Mouse (Mus musculus) midbrain, embryonic 13.5 days (tissue): ENCODE data around the gene Pnmal2. TPM values are rescaled to one million over a fixed set of nuclear protein-coding genes. Genes with fewer than 3 reads are reported as not detected.

ENCODE experiments used
- ATAC-seq: fragments of 200-750 bp; cut with Nextera tagmentation; 2 replicates; pipeline ENCODE4 v1.8.0; 2017; ENCODE audit warnings: mild to moderate bottlenecking, moderate TSS enrichment, moderate library complexity
- H3K27ac ChIP-seq: fragments of 300-500 bp; sonication (generic); 2 replicates; pipeline ENCODE4 v1.5.1; 2015; ENCODE audit warnings: inconsistent platforms, mild to moderate bottlenecking, moderate library complexity
- H3K27me3 ChIP-seq: fragments of 300-500 bp; sonication (generic); 2 replicates; pipeline ENCODE4 v1.6.1; 2015; ENCODE audit warnings: mild to moderate bottlenecking, inconsistent platforms
- H3K36me3 ChIP-seq: fragments of 300-500 bp; sonication (generic); 2 replicates; pipeline ENCODE4 v1.6.1; 2015; ENCODE audit warnings: mild to moderate bottlenecking, inconsistent platforms
- H3K4me1 ChIP-seq: fragments of 300-500 bp; sonication (generic); replicated peaks from 2 replicates; pipeline ENCODE4 v1.6.1; 2015; ENCODE audit warnings: inconsistent platforms
- H3K4me2 ChIP-seq: fragments of 300-500 bp; sonication (generic); replicated peaks from 2 replicates; pipeline ENCODE4 v1.6.1; 2015; ENCODE audit warnings: moderate library complexity, mild to moderate bottlenecking, inconsistent platforms
- H3K4me3 ChIP-seq: fragments of 300-500 bp; sonication (generic); replicated peaks from 2 replicates; pipeline ENCODE4 v1.5.1; 2015; ENCODE audit warnings: mild to moderate bottlenecking, inconsistent platforms
- H3K9ac ChIP-seq: fragments of 300-500 bp; sonication (generic); replicated peaks from 2 replicates; pipeline ENCODE4 v1.6.1; 2015; ENCODE audit warnings: mild to moderate bottlenecking, inconsistent platforms
- H3K9me3 ChIP-seq: fragments of 300-500 bp; sonication (generic); 2 replicates; pipeline ENCODE4 v1.6.1; 2016; ENCODE audit warnings: mild to moderate bottlenecking, inconsistent platforms
- WGBS: fragments of 180-500 bp; shearing (Covaris S2); methylation state at CpG from one replicate; pipeline ENCODE4 v1.1.7; 2015; 5-methylcytosine and 5-hydroxymethylcytosine counted together
- polyA plus RNA-seq: library from polyadenylated mRNA; unstranded; fragments of >200 nt; fragmentation: Nextera tagmentation; extraction: Ambion mirVana; gene quantifications from 2 replicates; pipeline ENCODE4 v1.2.1, GENCODE M21; 2015

Gene Pnmal2
- polyA plus RNA-seq, 1 experiment from 2014 or later: 120 TPM

DNA sequence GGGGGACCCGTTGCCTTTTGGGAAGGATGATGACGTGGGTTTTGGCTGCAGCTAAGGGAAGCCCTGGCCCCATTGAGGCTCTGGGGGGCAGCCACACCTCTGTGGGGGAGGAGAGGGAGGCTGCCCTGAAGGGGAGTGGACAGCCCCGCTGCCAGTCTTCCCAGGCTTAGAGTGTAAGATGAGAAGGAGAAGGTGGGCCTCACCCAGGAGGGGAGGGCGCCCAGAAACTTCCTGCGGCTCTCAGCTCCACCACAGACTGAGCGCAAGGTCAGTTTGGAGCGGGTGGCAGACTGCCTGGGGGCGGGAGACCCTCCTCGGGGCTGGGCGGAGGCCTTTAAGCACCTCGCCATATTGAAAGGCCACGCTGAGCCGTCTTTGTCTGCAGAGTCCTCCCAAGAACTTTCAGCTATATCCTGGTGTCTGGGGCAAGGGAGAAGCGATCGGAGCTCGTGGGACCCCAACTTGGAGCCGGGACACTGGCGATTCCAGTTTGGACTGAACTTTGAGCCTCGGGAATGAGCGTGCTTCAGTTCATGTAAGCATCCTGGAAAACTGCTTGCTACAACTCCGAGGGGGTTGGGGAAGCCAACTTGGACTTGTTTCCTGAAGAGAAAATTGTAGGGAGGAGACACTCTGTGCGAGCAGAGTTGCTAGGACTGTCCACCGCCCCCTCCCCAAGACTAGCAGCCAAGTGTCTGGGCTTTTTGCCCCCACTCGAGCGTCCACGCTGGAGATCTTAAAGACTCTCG lies 49.3 kb downstream of the Pnmal2 start:
- Histone ChIP-seq H3K4me1 (peaks cover 67% of the 10 kb centered on the region), H3K4me2 (peak overlapping the region; percentile 56), H3K27me3 (no peaks in the 10 kb centered on the region), H3K27ac (peak overlapping the region; percentile 53; the same call in 1 of the 2 replicates), H3K4me3 (peak overlapping the region; percentile 40), H3K9ac (peak overlapping the region; percentile 64), H3K9me3 (no peaks in the 10 kb centered on the region), H3K36me3 (no peaks in the 10 kb centered on the region)
- ATAC-seq: peak; percentile 77
- 4% methylated on average over 27 of the region's 27 CpGs for WGBS

DNA sequence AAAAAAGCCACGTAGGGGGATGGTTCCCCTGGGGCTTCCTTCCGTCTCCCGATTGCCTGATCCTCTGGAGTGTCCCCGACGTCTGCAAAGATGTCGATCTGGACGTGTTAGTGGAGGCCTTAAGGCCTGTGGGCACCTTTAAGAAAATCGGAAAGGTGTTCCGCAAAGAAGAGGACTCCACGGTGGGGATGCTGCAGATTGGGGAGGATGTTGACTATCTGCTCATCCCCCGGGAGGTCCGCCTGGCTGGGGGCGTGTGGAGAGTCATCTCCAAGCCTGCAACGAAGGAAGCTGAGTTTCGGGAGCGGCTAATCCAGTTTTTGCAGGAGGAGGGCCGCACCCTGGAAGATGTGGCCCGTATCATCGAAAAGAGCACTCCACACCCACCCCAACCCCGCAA lies 49.9 kb downstream of the Pnmal2 start:
- H3K27ac ChIP-seq: peak overlapping the region; percentile 53; the same call in 1 of the 2 replicates
- WGBS: 7% methylated on average over 20 of the region's 20 CpGs
- no peaks in the 10 kb centered on the region for H3K27me3 ChIP-seq
- H3K9ac ChIP-seq: peak overlapping the region; percentile 64
- no peaks in the 10 kb centered on the region for H3K9me3 ChIP-seq
- H3K4me3 ChIP-seq: peak overlapping the region; percentile 40
- peak overlapping the region; percentile 56 for H3K4me2 ChIP-seq
- H3K36me3 ChIP-seq: no peaks in the 10 kb centered on the region
- no peak for ATAC-seq
- peaks cover 66% of the 10 kb centered on the region for H3K4me1 ChIP-seq

DNA sequence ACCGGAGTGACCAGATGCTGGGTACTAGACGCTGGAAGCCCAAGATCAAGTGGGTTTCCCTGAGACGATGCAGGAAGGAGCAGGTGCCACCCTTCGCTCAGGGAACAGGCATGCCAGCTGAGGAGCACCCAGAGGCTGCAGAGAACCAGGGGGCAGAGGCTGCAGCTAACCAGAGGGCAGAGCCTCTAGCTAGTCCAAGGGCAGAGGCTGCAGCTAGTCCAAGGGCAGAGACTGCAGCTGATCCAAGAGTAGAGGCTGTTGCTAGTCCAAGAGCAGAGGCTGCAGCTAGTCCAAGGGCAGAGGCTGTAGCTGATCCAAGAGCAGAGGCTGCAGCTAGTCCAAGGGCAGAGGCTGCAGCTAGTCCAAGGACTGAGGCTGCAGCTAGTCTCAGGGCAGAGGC lies 50.9 kb downstream of the Pnmal2 start:
- WGBS: 88% methylated on average over 4 of the region's 4 CpGs
- H3K9ac ChIP-seq: no peak overlapping the region
- no peak overlapping the region for H3K27ac ChIP-seq
- H3K4me1 ChIP-seq: peaks cover 60% of the 10 kb centered on the region
- H3K4me2 ChIP-seq: peak overlapping the region; percentile 56
- H3K36me3 ChIP-seq: no peaks in the 10 kb centered on the region
- H3K9me3 ChIP-seq: no peaks in the 10 kb centered on the region
- no peaks in the 10 kb centered on the region for H3K27me3 ChIP-seq
- no peak for ATAC-seq
- H3K4me3 ChIP-seq: peak overlapping the region; percentile 40

Other genes with a start within 250 kb of the Pnmal2 start
- gene Ceacam9, start 222.8 kb upstream of the Pnmal2 start, polyA plus RNA-seq: 0.14 TPM in 1 of 2 replicates, not detected in the other
- 360 and 361 TPM in 2 replicates for gene Ap2s1, start 206.3 kb upstream of the Pnmal2 start, polyA plus RNA-seq
- 13.8 and 14.9 TPM in 2 replicates for gene Slc1a5, start 163.3 kb upstream of the Pnmal2 start, polyA plus RNA-seq
- 184 and 186 TPM in 2 replicates for gene Strn4, start 128.8 kb upstream of the Pnmal2 start, polyA plus RNA-seq
- gene Fkrp, start 128.0 kb upstream of the Pnmal2 start, polyA plus RNA-seq: 43.9 and 46.1 TPM in 2 replicates
- 6.4 and 6.6 TPM in 2 replicates for gene Prkd2, start 101.8 kb upstream of the Pnmal2 start, polyA plus RNA-seq
- 2.8 and 2.9 TPM in 2 replicates for gene Dact3, start 69.4 kb upstream of the Pnmal2 start, polyA plus RNA-seq
- 23.4 and 30.8 TPM in 2 replicates for gene Gng8, start 52.9 kb upstream of the Pnmal2 start, polyA plus RNA-seq
- gene Ptgir, start 38.2 kb upstream of the Pnmal2 start, polyA plus RNA-seq: 0.41 and 0.54 TPM in 2 replicates
- gene Calm3, start 20.6 kb upstream of the Pnmal2 start, polyA plus RNA-seq: 297 and 325 TPM in 2 replicates
- 54.7 and 60.8 TPM in 2 replicates for gene Pnmal1, start 15.0 kb downstream of the Pnmal2 start, polyA plus RNA-seq
- 3.4 and 4.3 TPM in 2 replicates for gene Gm42372, start 38.4 kb downstream of the Pnmal2 start, polyA plus RNA-seq
- 5.6 and 5.9 TPM in 2 replicates for gene Ccdc8, start 48.0 kb downstream of the Pnmal2 start, polyA plus RNA-seq
- 108 and 110 TPM in 2 replicates for gene Ppp5c, start 83.2 kb downstream of the Pnmal2 start, polyA plus RNA-seq
- 2.0 and 2.4 TPM in 2 replicates for gene Hif3a, start 117.7 kb downstream of the Pnmal2 start, polyA plus RNA-seq
- 1.2 and 1.5 TPM in 2 replicates for gene Psg16, start 129.4 kb downstream of the Pnmal2 start, polyA plus RNA-seq
- gene Ceacam3, start 205.6 kb downstream of the Pnmal2 start, polyA plus RNA-seq: not detected in 2 replicates